Mouse (Mus musculus) heart, embryonic 10.5 days (tissue): ENCODE results near the gene Fam110c. TPM values are rescaled to one million over a fixed set of nuclear protein-coding genes. Genes with fewer than 3 reads are reported as not detected.
A peak's percentile ranks its signal among the peaks of the same experiment; 100 is the strongest.
"Not testable (repeated sequence)": the region's sequence is repeated elsewhere in the genome, so short reads cannot be mapped to it uniquely, and the experiment has no call there.

Experiments
- DNase-seq: peaks from one replicate; pipeline ENCODE4 v3.0.0-alpha.2; 2017; ENCODE audit warnings: low spot score
- H3K27ac ChIP-seq: fragments of 300-500 bp; sonication (generic); 2 replicates; pipeline ENCODE4 v1.5.1; 2016; ENCODE audit warnings: mild to moderate bottlenecking
- H3K27me3 ChIP-seq: fragments of 300-500 bp; sonication (generic); 2 replicates; pipeline ENCODE4 v1.6.1; 2016; ENCODE audit warnings: mild to moderate bottlenecking; ENCODE audit not compliant: poor library complexity, insufficient read depth, severe bottlenecking
- H3K36me3 ChIP-seq: fragments of 300-500 bp; sonication (generic); 2 replicates; pipeline ENCODE4 v1.6.1; 2016; ENCODE audit warnings: mild to moderate bottlenecking, moderate library complexity
- H3K4me1 ChIP-seq: fragments of 300-500 bp; sonication (generic); 2 replicates; pipeline ENCODE4 v1.6.1; 2016; ENCODE audit warnings: mild to moderate bottlenecking
- H3K4me3 ChIP-seq: fragments of 300-500 bp; sonication (generic); 2 replicates; pipeline ENCODE4 v1.5.1; 2016; ENCODE audit warnings: mild to moderate bottlenecking, moderate library complexity
- H3K9me3 ChIP-seq: fragments of 300-500 bp; sonication (generic); 2 replicates; pipeline ENCODE4 v1.6.1; 2016; ENCODE audit warnings: mild to moderate bottlenecking, moderate library complexity
- WGBS: fragments of 180-500 bp; shearing (Covaris S2); methylation state at CpG from one replicate; pipeline ENCODE4 v1.1.7; 2016; 5-methylcytosine and 5-hydroxymethylcytosine counted together
- polyA plus RNA-seq: library from polyadenylated mRNA; unstranded; fragments of >200 nt; fragmentation: Nextera tagmentation; extraction: Ambion mirVana; gene quantifications from 2 replicates; pipeline ENCODE4 v1.2.1, GENCODE M21; 2016

Gene Fam110c
- 0.82 and 0.85 TPM in 2 replicates for polyA plus RNA-seq

GRCm38 (mm10) chr12:31073412-31074354 is at the start of gene Fam110c:
Fam110c (plus strand) TSS chr12:31073861.
- peak; percentile 84 for DNase-seq
- peaks cover 11% of the 10 kb centered on the region; the same call in 1 of the 2 replicates for H3K4me1 ChIP-seq
- H3K9me3 ChIP-seq = no peaks in the 10 kb centered on the region
- H3K27me3 ChIP-seq = peaks cover 57% of the 10 kb centered on the region
- peak within 1 kb of the TSS; percentile 82 for H3K27ac ChIP-seq
- H3K36me3 ChIP-seq = no peaks in the 10 kb centered on the region
- H3K4me3 ChIP-seq = peak within 1 kb of the TSS; percentile 73
- WGBS = 2% methylated on average over 50 of the region's 50 CpGs

- no peak for DNase-seq
- WGBS = 71% methylated on average over 7 of the region's 7 CpGs
Observed at GRCm38 (mm10) chr12:31026423-31026822, 47.2 kb upstream of the Fam110c start.

GRCm38 (mm10) chr12:31052066-31052465 is 21.6 kb upstream of the Fam110c start:
- no peak overlapping the region for H3K4me3 ChIP-seq
- WGBS = 83% methylated on average over 4 of the region's 4 CpGs
- H3K4me1 ChIP-seq = no peaks in the 10 kb centered on the region
- H3K36me3 ChIP-seq = no peaks in the 10 kb centered on the region
- H3K27ac ChIP-seq = no peak overlapping the region
- DNase-seq = no peak
- no peaks in the 10 kb centered on the region for H3K27me3 ChIP-seq
- no peaks in the 10 kb centered on the region for H3K9me3 ChIP-seq

More at GRCm38 (mm10) chr12:31026423-31026822, 47.2 kb upstream of the Fam110c start:
- Histone ChIP-seq H3K36me3 (no peaks in the 10 kb centered on the region), H3K27ac (no peak overlapping the region), H3K9me3 (no peaks in the 10 kb centered on the region), H3K4me3 (no peak overlapping the region), H3K27me3 (no peaks in the 10 kb centered on the region), H3K4me1 (no peaks in the 10 kb centered on the region)

- H3K4me1 ChIP-seq = no peaks in the 10 kb centered on the region
- H3K36me3 ChIP-seq = no peaks in the 10 kb centered on the region
- no peak for DNase-seq
- H3K4me3 ChIP-seq = no peak overlapping the region
- no peaks in the 10 kb centered on the region for H3K9me3 ChIP-seq
- no peak overlapping the region for H3K27ac ChIP-seq
- WGBS = 83% methylated on average over 6 of the region's 6 CpGs
- H3K27me3 ChIP-seq = no peaks in the 10 kb centered on the region
Observed at GRCm38 (mm10) chr12:31056291-31056864, 17.3 kb upstream of the Fam110c start.

- DNase-seq = no peak
- WGBS = 58% methylated on average over 8 of the region's 8 CpGs
- H3K36me3 ChIP-seq = no peaks in the 10 kb centered on the region
- no peak overlapping the region for H3K27ac ChIP-seq
- H3K4me3 ChIP-seq = no peak overlapping the region
- H3K4me1 ChIP-seq = no peaks in the 10 kb centered on the region
- H3K9me3 ChIP-seq = no peaks in the 10 kb centered on the region
- no peaks in the 10 kb centered on the region for H3K27me3 ChIP-seq
Observed at GRCm38 (mm10) chr12:31059393-31059853, 14.2 kb upstream of the Fam110c start.

GRCm38 (mm10) chr12:31060245-31060644 is 13.4 kb upstream of the Fam110c start:
- no peaks in the 10 kb centered on the region for H3K27me3 ChIP-seq
- no peaks in the 10 kb centered on the region for H3K9me3 ChIP-seq
- H3K4me3 ChIP-seq = no peak overlapping the region
- H3K36me3 ChIP-seq = no peaks in the 10 kb centered on the region
- no peak overlapping the region for H3K27ac ChIP-seq
- DNase-seq = no peak
- H3K4me1 ChIP-seq = no peaks in the 10 kb centered on the region
- WGBS = 55% methylated on average over 8 of the region's 8 CpGs

- H3K4me3 ChIP-seq = no peak overlapping the region
- peaks cover 11% of the 10 kb centered on the region; the same call in 1 of the 2 replicates for H3K4me1 ChIP-seq
- 80% methylated on average over 5 of the region's 5 CpGs for WGBS
- H3K27ac ChIP-seq = no peak overlapping the region
- no peak for DNase-seq
- H3K36me3 ChIP-seq = no peaks in the 10 kb centered on the region
- peaks cover 50% of the 10 kb centered on the region for H3K27me3 ChIP-seq
- no peaks in the 10 kb centered on the region for H3K9me3 ChIP-seq
Observed at GRCm38 (mm10) chr12:31071222-31071621, 2.4 kb upstream of the Fam110c start.

- not testable (repeated sequence) for H3K9me3 ChIP-seq, DNase-seq, H3K36me3 ChIP-seq
- Histone ChIP-seq H3K27ac (peak overlapping the region; percentile 82), H3K4me3 (peak overlapping the region; percentile 73), H3K4me1 (peaks cover 11% of the 10 kb centered on the region; the same call in 1 of the 2 replicates), H3K27me3 (peaks cover 57% of the 10 kb centered on the region)
- under 1% methylated on average over 18 of the region's 18 CpGs for WGBS
Observed at GRCm38 (mm10) chr12:31074355-31074786, 710 bp downstream of the Fam110c start.

GRCm38 (mm10) chr12:31074839-31075538 is 1.3 kb downstream of the Fam110c start:
- H3K27me3 ChIP-seq = peaks cover 54% of the 10 kb centered on the region
- H3K4me1 ChIP-seq = peaks cover 11% of the 10 kb centered on the region; the same call in 1 of the 2 replicates
- H3K36me3 ChIP-seq = no peaks in the 10 kb centered on the region
- H3K4me3 ChIP-seq = peak overlapping the region; percentile 62
- no peaks in the 10 kb centered on the region for H3K9me3 ChIP-seq
- no peak for DNase-seq
- H3K27ac ChIP-seq = peak overlapping the region; percentile 64
- 2% methylated on average over 24 of the region's 24 CpGs for WGBS

- Histone ChIP-seq H3K36me3 (no peaks in the 10 kb centered on the region), H3K27me3 (peaks cover 46% of the 10 kb centered on the region), H3K4me3 (no peak overlapping the region), H3K9me3 (no peaks in the 10 kb centered on the region), H3K27ac (no peak overlapping the region), H3K4me1 (peaks cover 17% of the 10 kb centered on the region; the same call in 1 of the 2 replicates)
- 68% methylated on average over 7 of the region's 7 CpGs for WGBS
- DNase-seq = no peak
Observed at GRCm38 (mm10) chr12:31077020-31077419, 3.4 kb downstream of the Fam110c start.

GRCm38 (mm10) chr12:31078030-31078429 is 4.4 kb downstream of the Fam110c start:
- Histone ChIP-seq H3K4me3 (no peak overlapping the region), H3K36me3 (no peaks in the 10 kb centered on the region), H3K9me3 (no peaks in the 10 kb centered on the region), H3K4me1 (peaks cover 19% of the 10 kb centered on the region; the same call in 1 of the 2 replicates), H3K27ac (no peak overlapping the region), H3K27me3 (peaks cover 36% of the 10 kb centered on the region)
- WGBS = 58% methylated on average over 4 of the region's 4 CpGs
- DNase-seq = no peak

- WGBS = 77% methylated on average over 6 of the region's 6 CpGs
- DNase-seq = no peak
- no peak overlapping the region for H3K27ac ChIP-seq
Observed at GRCm38 (mm10) chr12:31080352-31080751, 6.7 kb downstream of the Fam110c start.

More at GRCm38 (mm10) chr12:31080352-31080751, 6.7 kb downstream of the Fam110c start:
- Histone ChIP-seq H3K9me3 (no peaks in the 10 kb centered on the region), H3K4me3 (no peak overlapping the region), H3K27me3 (peaks cover 16% of the 10 kb centered on the region), H3K4me1 (peaks cover 13% of the 10 kb centered on the region; the same call in 1 of the 2 replicates), H3K36me3 (no peaks in the 10 kb centered on the region)
